Mouse (Mus musculus) kidney, embryonic 14.5 days (tissue): ENCODE data around the gene Lmntd2. TPM values are rescaled to one million over a fixed set of nuclear protein-coding genes. Genes with fewer than 3 reads are reported as not detected.

Experiments
- ATAC-seq: fragments of 200-750 bp; cut with Nextera tagmentation; 2 replicates; pipeline ENCODE4 v1.8.0; 2017; ENCODE audit warnings: moderate number of reproducible peaks, mild to moderate bottlenecking, moderate TSS enrichment, moderate library complexity; ENCODE audit not compliant: low FRiP score, low TSS enrichment
- H3K27ac ChIP-seq: fragments of 300-500 bp; sonication (generic); 2 replicates; pipeline ENCODE4 v1.5.1; 2014; ENCODE audit warnings: low read depth, mild to moderate bottlenecking, low read length, moderate library complexity, mixed read lengths
- H3K27me3 ChIP-seq: fragments of 300-500 bp; sonication (generic); 2 replicates; pipeline ENCODE4 v1.6.1; 2014; ENCODE audit warnings: mild to moderate bottlenecking, low read length; ENCODE audit not compliant: control insufficient read depth, insufficient read depth
- H3K36me3 ChIP-seq: fragments of 300-500 bp; sonication (generic); 2 replicates; pipeline ENCODE4 v1.6.1; 2014; ENCODE audit warnings: low read length, mixed read lengths; ENCODE audit not compliant: control insufficient read depth, insufficient read depth
- H3K4me1 ChIP-seq: fragments of 300-500 bp; sonication (generic); 2 replicates; pipeline ENCODE4 v1.6.1; 2014; ENCODE audit warnings: low read length, mixed read lengths; ENCODE audit not compliant: control insufficient read depth, insufficient read depth
- H3K4me2 ChIP-seq: fragments of 300-500 bp; sonication (generic); replicated peaks from 2 replicates; pipeline ENCODE4 v1.6.1; 2014; ENCODE audit warnings: low read depth, mild to moderate bottlenecking, low read length
- H3K4me3 ChIP-seq: fragments of 300-500 bp; sonication (generic); 2 replicates; pipeline ENCODE4 v1.5.1; 2014; ENCODE audit warnings: mild to moderate bottlenecking, low read length
- H3K9ac ChIP-seq: fragments of 300-500 bp; sonication (generic); 2 replicates; pipeline ENCODE4 v1.6.1; 2014; ENCODE audit warnings: low read depth, mild to moderate bottlenecking, low read length, moderate library complexity
- H3K9me3 ChIP-seq: fragments of 300-500 bp; sonication (generic); 2 replicates; pipeline ENCODE4 v1.6.1; 2016; ENCODE audit warnings: low read length; ENCODE audit not compliant: control insufficient read depth
- WGBS: fragments of 180-500 bp; shearing (Covaris S2); extraction: QIAGEN DNeasy Blood & Tissue Kit; methylation state at CpG from one replicate; pipeline ENCODE4 v1.1.7; 2014; 5-methylcytosine and 5-hydroxymethylcytosine counted together
- polyA plus RNA-seq: library from polyadenylated mRNA; unstranded; fragments of >200 nt; fragmentation: Nextera tagmentation; extraction: Ambion mirVana; gene quantifications from 2 replicates; pipeline ENCODE4 v1.2.1, GENCODE M21; 2014

Gene Lmntd2
- polyA plus RNA-seq, 1 experiment from 2014 or later, result 3.4 TPM

DNA sequence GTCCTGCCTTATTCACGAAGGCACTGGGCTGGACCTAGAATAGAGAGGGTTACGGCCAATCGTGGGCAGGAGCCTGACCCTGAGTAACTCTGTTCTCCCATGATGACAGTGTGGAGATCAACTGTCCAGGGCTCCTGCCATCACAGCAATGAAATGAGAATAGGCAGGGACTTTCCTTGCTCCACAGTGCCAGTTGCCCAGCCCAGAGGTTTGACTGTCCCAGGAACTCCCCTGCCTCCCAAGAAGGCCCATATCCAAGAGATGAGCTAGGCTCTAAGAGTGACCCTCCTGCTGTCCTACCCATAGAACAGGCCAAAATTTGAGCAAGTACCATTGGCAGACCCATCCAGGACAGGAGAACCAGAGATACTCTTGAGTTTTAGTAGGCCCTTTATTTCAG lies 25.1 kb downstream of the Lmntd2 start:
- no peak overlapping the region for H3K4me2 ChIP-seq
- H3K27me3 ChIP-seq, result no peaks in the 10 kb centered on the region
- H3K36me3 ChIP-seq, result peaks cover 31% of the 10 kb centered on the region
- no peak overlapping the region for H3K9ac ChIP-seq
- H3K9me3 ChIP-seq, result no peaks in the 10 kb centered on the region
- H3K27ac ChIP-seq, result no peak overlapping the region
- WGBS, result 98% methylated on average over 3 of the region's 3 CpGs
- H3K4me3 ChIP-seq, result no peak overlapping the region
- peaks cover 12% of the 10 kb centered on the region; the same call in 1 of the 2 replicates for H3K4me1 ChIP-seq
- no peak for ATAC-seq

DNA sequence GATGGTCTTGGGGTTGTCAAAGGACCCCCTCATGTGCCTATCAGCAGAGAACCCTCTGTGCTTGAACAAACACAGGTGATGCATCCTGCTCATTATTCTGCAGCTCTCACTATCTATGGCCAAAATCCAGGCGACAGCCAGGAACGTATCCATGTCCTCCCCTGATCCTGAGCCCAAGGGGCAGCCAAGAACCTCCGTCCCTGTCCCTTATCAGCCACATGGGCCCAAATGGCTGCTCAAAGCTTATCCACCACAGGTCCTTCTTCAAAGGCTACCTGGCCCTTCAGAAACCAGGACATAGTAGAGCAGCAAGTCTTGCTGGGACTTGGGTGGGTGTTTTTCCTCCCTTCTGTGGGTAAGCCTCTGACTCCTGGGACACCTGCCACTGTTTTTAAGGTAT lies 25.7 kb downstream of the Lmntd2 start:
- no peaks in the 10 kb centered on the region for H3K27me3 ChIP-seq
- 92% methylated on average over 3 of the region's 3 CpGs for WGBS
- no peak for ATAC-seq

DNA sequence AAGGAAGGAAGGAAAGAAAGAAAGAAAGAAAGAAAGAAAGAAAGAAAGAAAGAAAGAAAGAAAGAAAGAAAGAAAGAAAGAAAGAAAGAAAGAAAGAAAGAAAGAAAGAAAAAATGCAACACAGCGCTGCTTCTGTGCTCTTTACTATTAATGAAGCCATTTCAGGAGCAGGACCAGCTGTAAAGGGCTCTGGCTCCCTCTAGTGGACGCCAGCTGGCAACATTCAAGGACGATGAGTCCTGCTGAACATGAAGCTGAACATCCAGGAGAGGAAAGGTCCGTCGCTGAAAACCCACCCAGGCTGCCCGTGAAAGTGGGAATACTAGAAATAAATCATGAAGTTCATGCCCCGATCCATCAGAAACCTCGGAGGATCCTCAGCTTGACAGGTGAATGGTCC lies 37.7 kb downstream of the Lmntd2 start:
- Histone ChIP-seq H3K27me3 (no peaks in the 10 kb centered on the region), H3K36me3 (no peaks in the 10 kb centered on the region), H3K4me1 (peaks cover 5% of the 10 kb centered on the region; the same call in 1 of the 2 replicates), H3K4me2 (no peak overlapping the region), H3K4me3 (no peak overlapping the region), H3K9ac (no peak overlapping the region), H3K9me3 (no peaks in the 10 kb centered on the region), H3K27ac (no peak overlapping the region)
- 2% methylated on average over 8 of the region's 8 CpGs for WGBS
- ATAC-seq, result no peak

More for the DNA sequence above, 25.7 kb downstream of the Lmntd2 start:
- Histone ChIP-seq H3K4me2 (no peak overlapping the region), H3K27ac (no peak overlapping the region), H3K9ac (no peak overlapping the region), H3K4me1 (peaks cover 12% of the 10 kb centered on the region; the same call in 1 of the 2 replicates), H3K36me3 (peaks cover 31% of the 10 kb centered on the region), H3K9me3 (no peaks in the 10 kb centered on the region), H3K4me3 (no peak overlapping the region)

DNA sequence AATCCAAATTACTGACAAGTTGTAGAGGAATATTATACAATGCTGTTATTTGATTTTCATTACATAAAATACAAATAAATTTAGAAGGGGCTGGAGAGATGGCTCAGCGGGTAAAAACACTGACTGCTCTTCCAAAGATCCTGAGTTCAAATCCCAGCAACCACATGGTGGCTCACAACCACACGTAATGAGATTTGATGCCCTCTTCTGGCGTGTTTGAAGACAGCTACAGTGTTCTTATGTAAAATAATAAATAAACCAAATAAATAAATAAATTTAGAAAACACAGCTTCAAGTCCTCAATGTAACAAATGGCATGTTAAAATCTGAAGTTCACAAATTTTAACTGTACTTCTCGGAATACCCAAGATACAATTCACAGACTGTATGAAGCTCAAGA lies 38.8 kb downstream of the Lmntd2 start:
- Histone ChIP-seq H3K9ac (no peak overlapping the region), H3K9me3 (no peaks in the 10 kb centered on the region), H3K4me3 (no peak overlapping the region), H3K36me3 (no peaks in the 10 kb centered on the region), H3K27ac (no peak overlapping the region), H3K4me1 (peaks cover 5% of the 10 kb centered on the region; the same call in 1 of the 2 replicates), H3K4me2 (no peak overlapping the region), H3K27me3 (no peaks in the 10 kb centered on the region)
- ATAC-seq, result no peak
- 89% methylated on average over 4 of the region's 4 CpGs for WGBS

DNA sequence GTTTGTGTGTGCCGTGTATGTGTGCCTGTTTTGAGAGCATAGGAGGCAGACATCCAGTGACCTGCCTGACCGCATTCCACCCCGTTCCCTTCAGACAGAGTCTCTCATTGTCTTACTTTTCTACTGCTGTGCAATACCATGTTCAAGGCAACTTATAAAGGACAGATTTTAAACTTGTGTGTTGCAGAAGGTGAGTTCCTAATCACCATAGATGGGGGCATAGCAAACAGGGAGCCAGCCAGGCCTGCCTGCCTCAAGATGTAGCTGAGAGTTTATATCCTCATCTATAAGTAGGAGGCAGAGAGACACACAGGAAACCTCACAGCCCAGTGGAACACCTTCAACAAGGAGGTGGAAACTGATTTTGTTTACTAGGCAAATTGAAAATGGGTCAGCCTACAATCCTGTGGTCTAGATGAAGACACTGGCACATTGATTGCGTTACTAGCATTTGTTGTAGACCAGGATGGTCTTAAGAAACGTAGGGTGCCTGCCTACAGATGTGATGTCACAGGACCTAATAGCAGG lies 40.5 kb downstream of the Lmntd2 start:
- peak overlapping the region; percentile 50 for H3K4me3 ChIP-seq
- H3K36me3 ChIP-seq, result no peaks in the 10 kb centered on the region
- 80% methylated on average over 5 of the region's 5 CpGs for WGBS
- no peaks in the 10 kb centered on the region for H3K27me3 ChIP-seq
- H3K9ac ChIP-seq, result peak overlapping the region; percentile 75; the same call in 1 of the 2 replicates
- peak overlapping the region; percentile 72 for H3K4me2 ChIP-seq
- no peak for ATAC-seq
- peaks cover 10% of the 10 kb centered on the region; the same call in 1 of the 2 replicates for H3K4me1 ChIP-seq
- no peaks in the 10 kb centered on the region for H3K9me3 ChIP-seq
- H3K27ac ChIP-seq, result peak overlapping the region; percentile 93; the same call in 1 of the 2 replicates

DNA sequence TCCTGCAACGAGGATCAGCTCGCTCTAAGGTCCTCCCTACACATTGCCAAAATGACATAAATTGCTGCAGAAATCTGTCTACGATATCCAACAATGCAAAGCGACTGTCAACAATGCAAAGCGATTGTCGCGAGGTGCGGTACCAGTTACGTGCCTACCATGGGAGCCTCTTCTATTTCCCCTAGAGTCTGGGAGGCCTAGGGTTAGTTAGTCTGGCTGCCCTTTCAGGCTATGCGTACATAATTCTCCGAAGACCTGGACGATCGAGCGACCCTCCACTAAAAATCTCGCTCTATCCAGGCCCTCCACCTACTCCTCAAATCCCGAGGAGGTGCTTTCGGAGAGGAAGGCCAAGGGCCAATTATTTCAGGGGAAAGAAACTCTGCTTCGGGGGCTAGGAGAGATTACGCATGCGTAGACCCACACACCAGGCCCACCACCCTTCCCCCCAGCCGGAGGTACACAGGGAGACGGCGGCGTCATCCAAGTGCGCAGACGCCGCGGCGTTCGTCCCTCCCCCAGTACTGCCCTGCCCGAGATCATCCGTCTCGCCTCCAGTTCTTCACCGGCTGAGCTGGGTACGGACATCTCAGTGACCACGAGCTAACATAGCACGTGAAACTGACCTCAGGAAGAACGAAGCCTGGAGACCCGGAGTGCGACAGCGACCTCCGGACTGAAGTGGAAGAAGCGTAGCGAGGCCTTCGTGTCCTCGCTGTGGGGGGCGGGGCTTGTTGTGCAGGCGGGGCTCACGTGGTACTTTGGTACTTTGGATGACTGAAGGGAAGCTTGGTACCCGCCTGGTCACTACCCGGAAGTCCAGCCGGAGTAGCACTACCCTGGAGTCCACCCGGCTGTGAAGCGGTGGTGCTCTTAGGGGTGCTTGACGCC lies 41.5 kb downstream of the Lmntd2 start, which contains the start of gene Rnh1:
Rnh1 (minus strand) TSS at position 742 of the 891 bp plus-strand sequence.
- H3K27me3 ChIP-seq, result no peaks in the 10 kb centered on the region
- WGBS, result 4% methylated on average over 55 of the region's 55 CpGs
- peak within 1 kb of the TSS; percentile 93 for H3K27ac ChIP-seq
- H3K4me2 ChIP-seq, result peak within 1 kb of the TSS; percentile 72
- H3K9ac ChIP-seq, result peak within 1 kb of the TSS; percentile 75
- no peaks in the 10 kb centered on the region for H3K9me3 ChIP-seq
- peak within 1 kb of the TSS; percentile 50 for H3K4me3 ChIP-seq
- ATAC-seq, result peak; percentile 97
- H3K4me1 ChIP-seq, result peaks cover 18% of the 10 kb centered on the region
- H3K36me3 ChIP-seq, result no peaks in the 10 kb centered on the region

DNA sequence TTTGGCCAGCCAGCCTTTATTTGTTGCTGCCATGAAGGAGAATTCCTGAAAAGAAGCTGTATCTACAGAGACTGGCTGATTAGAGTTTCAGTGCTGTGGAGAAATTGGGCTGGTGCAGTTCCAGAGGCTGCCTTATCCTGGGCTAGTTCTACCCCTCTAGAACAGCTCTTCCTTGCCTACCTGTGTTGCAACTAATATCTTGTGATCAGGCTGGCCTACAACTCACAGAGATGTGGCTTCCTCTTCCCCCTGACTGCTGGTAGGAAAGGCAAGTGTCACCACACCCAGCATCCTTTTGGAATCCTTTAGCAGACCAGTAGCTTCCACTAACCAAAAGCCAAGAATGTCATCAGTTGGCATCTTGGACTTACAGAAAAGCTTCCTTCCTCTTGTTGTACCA lies 44.0 kb downstream of the Lmntd2 start:
- Histone ChIP-seq H3K9me3 (no peaks in the 10 kb centered on the region), H3K9ac (no peak overlapping the region), H3K4me3 (no peak overlapping the region), H3K27ac (no peak overlapping the region), H3K27me3 (no peaks in the 10 kb centered on the region), H3K4me1 (peaks cover 18% of the 10 kb centered on the region), H3K4me2 (no peak overlapping the region), H3K36me3 (peaks cover 6% of the 10 kb centered on the region; the same call in 1 of the 2 replicates)
- ATAC-seq, result no peak

DNA sequence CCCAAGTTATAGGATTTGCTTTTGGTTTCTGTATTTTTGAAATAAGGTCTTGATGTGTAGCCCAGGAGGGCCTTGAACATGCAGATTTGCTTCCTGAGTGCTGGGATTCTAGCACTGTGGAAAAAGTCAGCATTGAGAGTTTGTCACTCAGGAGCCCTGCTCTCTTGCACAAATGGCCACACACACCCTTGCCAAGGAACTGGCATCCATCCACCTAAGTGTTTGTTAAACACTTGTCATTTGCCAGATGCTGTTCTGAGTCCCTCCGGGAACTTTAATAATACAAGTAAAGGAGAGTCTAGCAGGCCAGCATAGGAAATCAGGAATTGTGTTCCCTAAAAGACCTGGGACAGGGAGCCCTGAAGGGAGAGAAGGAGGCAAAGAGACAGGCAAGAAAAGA lies 44.6 kb downstream of the Lmntd2 start:
- no peak overlapping the region for H3K4me3 ChIP-seq
- 89% methylated on average over 1 of the region's 1 CpGs for WGBS
- H3K9ac ChIP-seq, result no peak overlapping the region
- H3K4me2 ChIP-seq, result no peak overlapping the region; the same call in 1 of the 2 replicates
- H3K9me3 ChIP-seq, result no peaks in the 10 kb centered on the region
- no peaks in the 10 kb centered on the region for H3K27me3 ChIP-seq
- peaks cover 18% of the 10 kb centered on the region for H3K4me1 ChIP-seq
- no peak for ATAC-seq
- peaks cover 11% of the 10 kb centered on the region; the same call in 1 of the 2 replicates for H3K36me3 ChIP-seq
- no peak overlapping the region for H3K27ac ChIP-seq

DNA sequence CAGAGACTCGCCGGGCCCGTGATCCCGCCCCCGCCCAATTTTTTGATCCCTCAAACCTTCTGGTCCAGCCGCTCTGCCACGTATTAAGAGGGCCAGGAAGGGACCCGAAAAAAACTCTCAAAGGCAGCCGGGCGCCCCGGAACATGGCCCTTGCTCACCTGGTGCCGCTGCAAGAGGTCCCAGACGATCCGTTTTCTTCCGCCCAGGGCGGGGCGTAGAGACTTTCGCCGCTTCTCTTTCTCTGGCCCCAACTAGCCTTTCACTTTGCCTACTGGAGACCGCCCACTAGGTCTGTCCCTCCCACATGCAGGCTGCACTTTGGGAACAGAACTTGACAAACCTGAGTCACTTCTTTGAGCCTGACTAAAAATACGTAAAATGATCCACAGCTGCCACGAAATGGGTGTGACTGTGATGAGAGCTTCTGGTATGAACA lies 45.3 kb downstream of the Lmntd2 start:
- under 1% methylated on average over 22 of the region's 22 CpGs for WGBS
- 0 out of 2 replicates have a peak, but pooled peaks have one; percentile 18 for ATAC-seq
- Histone ChIP-seq H3K4me3 (peak overlapping the region; percentile 58), H3K9me3 (no peaks in the 10 kb centered on the region), H3K9ac (peak overlapping the region; percentile 68), H3K27ac (peak overlapping the region; percentile 65), H3K4me1 (peaks cover 18% of the 10 kb centered on the region), H3K27me3 (no peaks in the 10 kb centered on the region), H3K4me2 (peak overlapping the region; percentile 67), H3K36me3 (peaks cover 15% of the 10 kb centered on the region)
